Mouse (Mus musculus) C2C12 (cell line): ENCODE data around the gene Sufu. TPM values are rescaled to one million over a fixed set of nuclear protein-coding genes. Genes with fewer than 3 reads are reported as not detected.

Source experiments
- H3K27me3 ChIP-seq: one replicate; pipeline ENCODE4 v1.6.1; 2011; ENCODE audit not compliant: control insufficient read depth, insufficient read depth, insufficient read length
- H3K36me3 ChIP-seq: one replicate; pipeline ENCODE4 v1.6.1; 2011; ENCODE audit not compliant: control insufficient read depth, insufficient read depth
- H3K4me3 ChIP-seq: one replicate; pipeline ENCODE4 v1.5.1; 2011; ENCODE audit warnings: mild to moderate bottlenecking, control low read depth; ENCODE audit not compliant: poor library complexity, insufficient read depth, severe bottlenecking
- H3K79me2 ChIP-seq: one replicate; pipeline ENCODE4 v1.6.1; 2011; ENCODE audit not compliant: control insufficient read depth, insufficient read depth
- H3K79me3 ChIP-seq: one replicate; pipeline ENCODE4 v1.6.1; 2011; ENCODE audit warnings: low read depth, control low read depth
- H3ac ChIP-seq: one replicate; pipeline ENCODE3; 2011; ENCODE audit warnings: low read depth; ENCODE audit not compliant: control insufficient read depth, insufficient read length
- CEBPB ChIP-seq: IDR thresholded peaks from one replicate; pipeline ENCODE4 v1.6.1; 2011; ENCODE audit warnings: low read depth, mild to moderate bottlenecking, control low read depth, moderate library complexity
- CTCF ChIP-seq: IDR thresholded peaks from one replicate; pipeline ENCODE4 v1.5.1; 2011; ENCODE audit not compliant: control insufficient read depth, insufficient read depth, insufficient read length
- FOSL1 ChIP-seq: IDR thresholded peaks from one replicate; pipeline ENCODE4 v1.8.0; 2011; ENCODE audit warnings: mild to moderate bottlenecking, low read length; ENCODE audit not compliant: poor library complexity, insufficient read depth, severe bottlenecking
- MAX ChIP-seq: IDR thresholded peaks from one replicate; pipeline ENCODE4 v1.6.1; 2011; ENCODE audit warnings: mild to moderate bottlenecking, control low read depth
- MYOD1 ChIP-seq: IDR thresholded peaks from one replicate; pipeline ENCODE4 v1.6.1; 2011; ENCODE audit warnings: low read depth; ENCODE audit not compliant: control insufficient read depth, insufficient read length
- MYOG ChIP-seq: IDR thresholded peaks from one replicate; pipeline ENCODE4 v1.6.1; 2011; ENCODE audit not compliant: control insufficient read depth, insufficient read length; ENCODE audit errors: extremely low read depth
- USF1 ChIP-seq: IDR thresholded peaks from one replicate; pipeline ENCODE4 v1.6.1; 2011; ENCODE audit warnings: low read depth, mild to moderate bottlenecking, control low read depth, moderate library complexity
- polyA plus RNA-seq: library from polyadenylated mRNA; unstranded; fragments of >200 nt; fragmentation: generic; extraction: Trizol; gene quantifications from one replicate; pipeline ENCODE4 v1.2.1, GENCODE M21; 2012; ENCODE audit warnings: missing spikeins

Sufu gene
- polyA plus RNA-seq, 1 experiment = 17.8 TPM

GRCm38 (mm10) chr19:46501401-46502068, 104.8 kb downstream of the Sufu start, which contains the start of gene Trim8:
Trim8 (plus strand) TSS chr19:46501702.
- peaks cover 37% of the 10 kb centered on the region for H3K79me3 ChIP-seq

DNA sequence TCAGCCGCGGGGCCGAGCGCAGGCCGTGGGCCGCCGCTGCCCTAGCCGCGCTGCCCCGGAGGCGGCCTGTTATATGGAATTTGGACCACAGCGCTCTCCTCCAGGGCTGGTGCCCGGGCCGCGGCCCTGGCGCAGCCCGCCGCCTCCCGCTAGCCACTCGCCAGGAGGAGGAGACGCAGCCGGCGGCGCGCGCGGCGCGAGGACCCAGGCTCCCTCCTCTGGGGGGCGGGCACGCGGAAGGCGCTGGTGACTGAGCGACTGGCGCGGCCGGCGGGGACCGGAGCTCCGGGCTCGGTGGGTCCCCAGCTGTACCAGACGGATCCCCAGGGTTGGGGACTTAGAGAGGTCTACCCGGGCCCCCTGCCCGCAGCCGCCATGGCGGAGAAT, 105.4 kb downstream of the Sufu start:
- Histone ChIP-seq H3K79me3 (peaks cover 43% of the 10 kb centered on the region), H3K4me3 (peak overlapping the region; percentile 91), H3K79me2 (peaks cover 55% of the 10 kb centered on the region), H3K27me3 (no peaks in the 10 kb centered on the region), H3ac (peak overlapping the region; percentile 80), H3K36me3 (peaks cover 31% of the 10 kb centered on the region)
- TF ChIP-seq USF1 (no peak), CTCF (no peak), MAX (no peak), CEBPB (no peak), MYOD1 (no peak), FOSL1 (no peak), MYOG (no peak)

More at GRCm38 (mm10) chr19:46501401-46502068, 104.8 kb downstream of the Sufu start, which contains the start of gene Trim8:
- H3K27me3 ChIP-seq = no peaks in the 10 kb centered on the region
- peaks cover 26% of the 10 kb centered on the region for H3K36me3 ChIP-seq
- H3K79me2 ChIP-seq = peaks cover 50% of the 10 kb centered on the region
- H3K4me3 ChIP-seq = peak within 1 kb of the TSS; percentile 91
- H3ac ChIP-seq = peak within 1 kb of the TSS; percentile 80
- TF ChIP-seq USF1 = no peak
- no peak for TF ChIP-seq MAX
- no peak for TF ChIP-seq CTCF
- TF ChIP-seq CEBPB = no peak
- TF ChIP-seq MYOG = no peak
- no peak for TF ChIP-seq FOSL1
- TF ChIP-seq MYOD1 = no peak

DNA sequence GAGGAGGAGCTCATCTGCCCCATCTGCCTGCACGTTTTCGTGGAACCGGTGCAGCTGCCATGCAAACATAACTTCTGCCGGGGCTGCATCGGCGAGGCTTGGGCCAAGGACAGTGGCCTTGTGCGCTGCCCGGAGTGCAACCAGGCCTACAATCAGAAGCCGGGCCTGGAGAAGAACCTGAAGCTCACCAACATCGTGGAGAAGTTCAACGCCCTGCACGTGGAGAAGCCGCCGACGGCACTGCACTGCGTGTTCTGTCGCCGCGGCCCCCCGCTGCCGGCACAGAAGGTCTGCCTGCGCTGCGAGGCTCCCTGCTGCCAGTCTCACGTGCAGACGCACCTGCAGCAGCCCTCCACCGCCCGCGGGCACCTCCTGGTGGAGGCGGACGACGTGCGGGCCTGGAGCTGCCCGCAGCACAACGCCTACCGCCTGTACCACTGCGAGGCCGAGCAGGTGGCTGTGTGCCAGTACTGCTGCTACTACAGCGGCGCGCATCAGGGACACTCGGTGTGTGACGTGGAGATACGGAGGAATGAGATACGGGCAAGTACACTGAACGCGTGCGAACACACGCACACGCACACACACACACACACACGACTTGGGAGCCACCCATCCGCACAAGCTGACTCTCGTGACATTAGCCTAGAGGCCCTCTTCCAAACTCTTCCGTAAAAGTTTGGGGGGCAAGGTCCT, 105.9 kb downstream of the Sufu start:
- TF ChIP-seq CTCF (peak; percentile 72), MAX (peak; percentile 59), FOSL1 (no peak)
- H3K79me2 ChIP-seq = peaks cover 61% of the 10 kb centered on the region
- no peaks in the 10 kb centered on the region for H3K27me3 ChIP-seq
- peak overlapping the region; percentile 80 for H3ac ChIP-seq
- H3K36me3 ChIP-seq = peaks cover 36% of the 10 kb centered on the region
- peaks cover 48% of the 10 kb centered on the region for H3K79me3 ChIP-seq
- peak overlapping the region; percentile 91 for H3K4me3 ChIP-seq

DNA sequence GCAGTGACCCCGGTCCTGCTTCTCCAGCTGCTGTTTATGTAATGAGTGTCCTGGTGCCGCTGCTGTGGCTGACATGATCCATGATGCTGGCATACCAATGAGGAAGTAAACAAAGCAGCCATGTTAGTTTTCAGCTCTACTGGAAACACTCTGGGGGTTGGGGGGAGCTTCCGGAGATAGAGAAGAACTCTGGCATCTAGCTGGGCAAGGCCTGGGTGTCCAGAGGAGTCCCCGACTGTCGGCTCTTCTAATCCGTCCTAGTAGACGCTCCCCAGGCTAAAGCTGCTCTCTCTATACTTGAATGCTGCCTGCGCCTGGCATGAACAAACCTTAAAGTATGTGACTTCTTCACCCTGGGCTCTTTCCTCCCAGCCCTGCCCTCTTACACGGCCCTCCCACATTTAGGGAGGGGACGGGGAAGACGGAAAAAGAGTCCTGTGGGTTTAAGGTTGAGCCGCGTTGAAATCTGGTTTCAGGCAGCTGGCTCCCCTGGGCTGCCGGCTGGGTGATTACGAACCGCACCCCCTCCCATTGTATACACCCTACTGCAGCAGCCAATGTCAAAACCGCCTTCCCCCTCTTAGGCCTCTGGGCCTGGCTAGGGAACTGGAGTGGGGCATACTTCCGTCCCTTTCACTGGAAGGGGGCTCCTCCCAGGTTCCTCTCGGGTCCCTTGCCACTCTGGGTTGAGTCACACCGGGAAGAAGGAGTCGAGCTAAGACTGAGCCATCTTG, 106.8 kb downstream of the Sufu start:
- Histone ChIP-seq H3K79me3 (peaks cover 57% of the 10 kb centered on the region), H3K36me3 (peaks cover 45% of the 10 kb centered on the region), H3K4me3 (peak overlapping the region; percentile 91), H3ac (peak overlapping the region; percentile 80), H3K27me3 (no peaks in the 10 kb centered on the region), H3K79me2 (peaks cover 70% of the 10 kb centered on the region)
- no peak for TF ChIP-seq FOSL1
- TF ChIP-seq MAX = peak; percentile 49
- TF ChIP-seq MYOD1 = peak; percentile 68

- Histone ChIP-seq H3K79me2 (peaks cover 76% of the 10 kb centered on the region), H3K4me3 (peak overlapping the region; percentile 91), H3K79me3 (peaks cover 63% of the 10 kb centered on the region), H3ac (peak overlapping the region; percentile 72), H3K36me3 (peaks cover 48% of the 10 kb centered on the region), H3K27me3 (no peaks in the 10 kb centered on the region)
- no peak for TF ChIP-seq MAX
- no peak for TF ChIP-seq FOSL1
- TF ChIP-seq CTCF = no peak
- TF ChIP-seq MYOG = no peak
- no peak for TF ChIP-seq USF1
- TF ChIP-seq MYOD1 = no peak
- no peak for TF ChIP-seq CEBPB
Measured at GRCm38 (mm10) chr19:46504085-46504552, 107.4 kb downstream of the Sufu start.
